Mouse (Mus musculus) intestine, embryonic 14.5 days (tissue): Measurements from ENCODE around the gene Acly. TPM values are rescaled to one million over a fixed set of nuclear protein-coding genes. Genes with fewer than 3 reads are reported as not detected.

ENCODE experiments used
- ATAC-seq: fragments of 200-750 bp; cut with Nextera tagmentation; replicated peaks from 2 replicates; pipeline ENCODE4 v1.8.0; 2017; ENCODE audit warnings: low read depth, moderate number of reproducible peaks, moderate TSS enrichment, moderate library complexity; ENCODE audit not compliant: low FRiP score, low TSS enrichment
- DNase-seq: peaks from one replicate; pipeline ENCODE4 v3.0.0-alpha.2; 2018; ENCODE audit warnings: low spot score
- H3K27ac ChIP-seq: fragments of 300-500 bp; sonication (generic); 2 replicates; pipeline ENCODE4 v1.5.1; 2014; ENCODE audit warnings: low read depth, mild to moderate bottlenecking, control low read depth
- H3K27me3 ChIP-seq: fragments of 300-500 bp; sonication (generic); replicated peaks from 2 replicates; pipeline ENCODE4 v1.6.1; 2014; ENCODE audit warnings: low read length, control low read depth; ENCODE audit not compliant: control insufficient read depth, insufficient read depth
- H3K36me3 ChIP-seq: fragments of 300-500 bp; sonication (generic); 2 replicates; pipeline ENCODE4 v1.6.1; 2014; ENCODE audit warnings: low read length, control low read depth; ENCODE audit not compliant: control insufficient read depth, insufficient read depth
- H3K4me1 ChIP-seq: fragments of 300-500 bp; sonication (generic); replicated peaks from 2 replicates; pipeline ENCODE4 v1.6.1; 2014; ENCODE audit warnings: low read length, control low read depth, mixed read lengths; ENCODE audit not compliant: control insufficient read depth, insufficient read depth
- H3K4me2 ChIP-seq: fragments of 300-500 bp; sonication (generic); 2 replicates; pipeline ENCODE4 v1.6.1; 2014; ENCODE audit warnings: low read length
- H3K4me3 ChIP-seq: fragments of 300-500 bp; sonication (generic); 2 replicates; pipeline ENCODE4 v1.5.1; 2014; ENCODE audit warnings: low read depth, low read length, control low read depth, mixed read lengths
- H3K9ac ChIP-seq: fragments of 300-500 bp; sonication (generic); 2 replicates; pipeline ENCODE4 v1.6.1; 2014; ENCODE audit warnings: mild to moderate bottlenecking, low read length
- H3K9me3 ChIP-seq: fragments of 300-500 bp; sonication (generic); 2 replicates; pipeline ENCODE4 v1.6.1; 2016; ENCODE audit warnings: low read length, control low read depth; ENCODE audit not compliant: control insufficient read depth
- WGBS: fragments of 180-500 bp; shearing (Covaris S2); extraction: QIAGEN DNeasy Blood & Tissue Kit; methylation state at CpG from one replicate; pipeline ENCODE4 v1.1.7; 2014; 5-methylcytosine and 5-hydroxymethylcytosine counted together
- polyA plus RNA-seq: library from polyadenylated mRNA; unstranded; fragments of >200 nt; fragmentation: Nextera tagmentation; extraction: Ambion mirVana; gene quantifications from 2 replicates; pipeline ENCODE4 v1.2.1, GENCODE M21; 2014

The Acly gene
- polyA plus RNA-seq, 1 experiment from 2014 or later = 177 TPM

DNA sequence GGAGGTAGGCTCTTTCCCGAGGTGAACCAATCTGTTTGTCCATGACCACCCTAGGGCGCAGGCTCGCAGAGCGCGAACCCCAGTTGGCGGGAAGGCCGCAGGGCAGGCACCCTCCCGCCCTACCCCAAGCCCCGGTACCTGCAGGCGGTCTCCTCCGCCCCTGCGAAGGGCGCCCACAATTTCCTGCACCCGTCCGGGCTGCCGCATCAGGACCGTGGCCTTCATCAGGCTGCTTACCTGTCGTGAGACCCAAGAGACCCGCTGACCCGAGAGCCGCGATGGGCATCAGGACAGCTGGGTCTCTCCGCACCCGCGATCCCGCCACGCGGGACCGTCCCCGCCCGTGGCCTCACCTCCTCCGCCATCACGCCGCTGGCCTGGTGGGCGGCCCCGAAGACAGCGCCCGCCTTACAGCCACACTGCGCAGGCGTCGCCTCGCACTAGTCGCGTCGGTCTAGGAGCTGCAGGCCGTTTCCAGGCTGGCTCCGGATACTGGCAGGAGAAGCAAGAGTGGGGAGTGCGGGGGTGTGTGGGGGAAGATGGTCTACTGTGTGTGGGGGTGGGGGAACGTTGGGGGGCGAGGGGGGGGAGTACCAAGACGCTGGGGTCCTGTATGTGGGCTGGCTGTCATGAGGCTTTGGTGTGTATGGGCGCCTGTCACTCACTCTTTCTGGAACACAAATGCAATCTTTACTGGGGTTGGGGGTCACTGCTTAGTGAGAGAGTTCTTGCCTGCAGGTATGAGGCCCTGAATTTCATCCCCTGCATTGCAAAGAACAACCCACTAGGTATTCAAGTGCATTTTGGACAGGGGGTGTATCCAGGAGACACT lies 86.9 kb downstream of the Acly start:
- DNase-seq (peak; percentile 86), ATAC-seq (peak; percentile 97)
- H3K9ac ChIP-seq = peak overlapping the region; percentile 90
- 2% methylated on average over 51 of the region's 52 CpGs for WGBS
- H3K27me3 ChIP-seq = no peaks in the 10 kb centered on the region
- H3K4me3 ChIP-seq = peak overlapping the region; percentile 92
- H3K4me2 ChIP-seq = peak overlapping the region; percentile 70
- peaks cover 30% of the 10 kb centered on the region; the same call in 1 of the 2 replicates for H3K36me3 ChIP-seq
- peaks cover 6% of the 10 kb centered on the region; the same call in 1 of the 2 replicates for H3K4me1 ChIP-seq
- no peaks in the 10 kb centered on the region for H3K9me3 ChIP-seq
- peak overlapping the region; percentile 67; the same call in 1 of the 2 replicates for H3K27ac ChIP-seq

DNA sequence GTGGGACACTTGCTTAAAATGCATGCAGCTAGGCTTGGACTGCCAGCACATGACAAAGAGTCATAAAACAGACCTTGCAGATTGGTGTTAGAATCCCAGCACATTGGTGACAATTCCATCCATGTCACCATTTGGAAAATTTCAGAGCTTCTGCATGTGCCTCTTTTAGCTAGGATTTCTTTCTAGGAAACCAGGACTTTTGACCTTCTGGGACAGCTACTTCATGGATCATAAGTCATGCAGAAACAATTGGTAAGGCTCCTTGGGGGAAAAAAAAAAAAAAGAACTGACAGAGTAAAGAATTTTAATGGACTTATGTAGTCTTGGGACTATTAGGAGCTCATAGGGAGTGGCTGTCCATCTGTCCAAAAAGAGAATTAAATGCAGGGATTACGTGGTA lies 89.9 kb downstream of the Acly start:
- H3K4me3 ChIP-seq = no peak overlapping the region
- ATAC-seq = no peak
- H3K27me3 ChIP-seq = no peaks in the 10 kb centered on the region
- DNase-seq = no peak
- WGBS = 97% methylated on average over 1 of the region's 1 CpGs
- H3K9me3 ChIP-seq = no peaks in the 10 kb centered on the region
- peaks cover 47% of the 10 kb centered on the region for H3K36me3 ChIP-seq
- H3K4me1 ChIP-seq = peaks cover 6% of the 10 kb centered on the region; the same call in 1 of the 2 replicates
- H3K27ac ChIP-seq = no peak overlapping the region
- H3K9ac ChIP-seq = no peak overlapping the region
- no peak overlapping the region for H3K4me2 ChIP-seq

DNA sequence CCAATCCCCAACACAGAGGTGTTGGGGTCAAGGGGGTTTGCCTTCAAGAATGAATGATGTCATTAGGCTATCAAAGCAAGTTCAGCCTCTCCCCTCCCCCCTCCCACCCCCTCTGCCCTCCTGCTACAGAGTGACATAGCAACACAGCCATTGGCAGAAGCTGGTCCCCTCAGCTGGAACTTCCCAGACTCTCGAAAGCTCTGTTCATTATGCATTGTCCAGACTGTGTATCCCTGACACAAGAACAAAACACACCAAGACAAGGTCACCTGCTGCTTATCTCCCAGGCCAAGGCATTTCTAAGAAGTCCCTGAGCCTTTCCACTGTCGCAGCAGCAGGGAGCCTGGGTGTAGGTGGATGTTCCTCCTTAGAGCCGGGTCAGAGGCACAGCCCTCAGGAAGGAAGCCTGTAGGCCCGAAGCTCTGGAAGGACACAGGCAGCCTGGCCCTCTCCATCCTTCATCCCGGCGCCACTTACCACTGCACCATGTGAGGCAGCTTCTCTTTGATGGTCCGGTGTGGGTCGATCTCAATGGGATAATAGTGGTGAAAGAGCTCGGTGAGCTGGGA lies 92.0 kb downstream of the Acly start:
- H3K36me3 ChIP-seq = peaks cover 65% of the 10 kb centered on the region
- H3K9me3 ChIP-seq = no peaks in the 10 kb centered on the region
- DNase-seq (no peak), ATAC-seq (no peak)
- H3K27ac ChIP-seq = no peak overlapping the region
- H3K4me1 ChIP-seq = peaks cover 6% of the 10 kb centered on the region; the same call in 1 of the 2 replicates
- WGBS = 85% methylated on average over 9 of the region's 9 CpGs
- no peak overlapping the region for H3K4me3 ChIP-seq
- H3K4me2 ChIP-seq = no peak overlapping the region
- no peaks in the 10 kb centered on the region for H3K27me3 ChIP-seq
- H3K9ac ChIP-seq = no peak overlapping the region

DNA sequence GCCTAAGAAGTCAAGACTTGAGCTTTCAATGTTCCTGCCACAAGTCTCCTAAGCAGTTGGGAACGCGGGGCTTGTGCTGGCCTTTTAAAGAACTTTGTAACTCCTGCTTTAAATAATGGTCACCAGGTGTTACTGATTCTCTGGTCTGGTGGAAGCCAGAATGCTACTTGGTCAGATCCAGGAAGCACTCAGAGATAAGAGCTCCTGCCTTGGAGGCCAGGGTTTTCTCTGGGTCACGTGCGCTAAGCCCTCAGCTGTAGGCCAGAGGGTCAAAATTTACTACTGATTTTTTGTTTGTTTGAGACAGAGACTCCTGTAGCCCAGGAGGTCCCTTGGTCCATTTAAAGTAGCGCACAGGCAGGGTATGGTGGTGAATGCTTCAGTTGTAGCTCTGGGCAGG lies 95.8 kb downstream of the Acly start:
- Histone ChIP-seq H3K4me1 (no peaks in the 10 kb centered on the region), H3K27me3 (no peaks in the 10 kb centered on the region), H3K9me3 (no peaks in the 10 kb centered on the region), H3K4me3 (no peak overlapping the region), H3K27ac (no peak overlapping the region), H3K4me2 (no peak overlapping the region), H3K36me3 (peaks cover 66% of the 10 kb centered on the region), H3K9ac (no peak overlapping the region)
- 91% methylated on average over 5 of the region's 5 CpGs for WGBS
- no peak for ATAC-seq
- DNase-seq = no peak

DNA sequence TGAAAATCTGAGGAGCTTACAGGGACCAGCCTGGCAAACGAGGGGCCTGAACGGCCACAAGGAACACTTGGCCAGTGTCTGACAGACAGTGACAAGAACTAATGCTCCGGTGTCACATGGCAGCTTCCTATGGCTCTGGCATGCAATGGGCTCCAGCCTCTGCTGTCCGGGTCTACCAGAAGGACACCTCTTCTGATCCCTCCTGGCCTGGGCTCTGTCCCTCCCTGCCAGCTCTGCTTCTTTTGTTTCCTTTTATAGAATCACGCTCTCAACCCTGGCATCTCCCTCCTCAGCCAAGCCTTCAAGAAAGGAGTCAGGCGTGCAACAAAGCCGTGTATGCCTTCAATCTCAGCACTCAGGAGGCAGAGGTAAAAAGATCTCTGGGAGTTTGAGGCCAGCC lies 97.7 kb downstream of the Acly start:
- Histone ChIP-seq H3K36me3 (peaks cover 54% of the 10 kb centered on the region), H3K9me3 (no peaks in the 10 kb centered on the region), H3K4me2 (no peak overlapping the region), H3K9ac (no peak overlapping the region), H3K4me1 (no peaks in the 10 kb centered on the region), H3K4me3 (no peak overlapping the region), H3K27ac (no peak overlapping the region), H3K27me3 (no peaks in the 10 kb centered on the region)
- DNase-seq = no peak
- 88% methylated on average over 7 of the region's 7 CpGs for WGBS
- no peak for ATAC-seq

DNA sequence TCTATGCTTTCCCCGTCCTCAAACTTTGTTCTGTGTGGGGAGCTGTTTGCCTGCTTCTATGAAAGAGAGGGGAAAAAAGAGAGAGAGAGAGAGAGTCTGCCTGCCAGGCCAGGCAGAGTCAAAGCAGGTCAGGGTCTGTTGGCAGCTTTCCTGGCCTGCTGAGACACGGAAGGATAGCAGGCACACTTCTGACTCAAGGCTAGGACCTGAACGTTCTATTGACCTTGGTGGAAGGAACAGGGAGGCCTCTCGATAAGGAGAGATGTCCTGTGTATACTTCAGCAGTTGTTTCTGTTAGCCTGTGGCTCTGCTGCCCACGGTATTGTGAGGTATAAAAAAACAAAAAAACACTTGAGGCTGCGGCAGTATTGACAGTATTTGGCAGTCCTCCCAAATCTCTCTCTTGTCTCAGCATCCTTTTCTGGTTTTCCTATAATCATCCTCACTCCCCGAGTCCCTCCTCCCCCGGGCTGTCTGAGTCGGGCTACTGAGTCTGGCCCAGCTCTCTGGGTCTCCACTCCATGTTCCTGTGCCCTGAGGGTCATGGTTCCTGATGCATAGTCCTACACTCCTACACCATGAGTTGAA lies 99.1 kb downstream of the Acly start:
- Histone ChIP-seq H3K4me1 (no peaks in the 10 kb centered on the region), H3K27ac (no peak overlapping the region), H3K4me2 (no peak overlapping the region), H3K9me3 (no peaks in the 10 kb centered on the region), H3K9ac (no peak overlapping the region), H3K36me3 (peaks cover 58% of the 10 kb centered on the region), H3K4me3 (no peak overlapping the region), H3K27me3 (no peaks in the 10 kb centered on the region)
- no peak for DNase-seq
- ATAC-seq = no peak
- 69% methylated on average over 9 of the region's 9 CpGs for WGBS

DNA sequence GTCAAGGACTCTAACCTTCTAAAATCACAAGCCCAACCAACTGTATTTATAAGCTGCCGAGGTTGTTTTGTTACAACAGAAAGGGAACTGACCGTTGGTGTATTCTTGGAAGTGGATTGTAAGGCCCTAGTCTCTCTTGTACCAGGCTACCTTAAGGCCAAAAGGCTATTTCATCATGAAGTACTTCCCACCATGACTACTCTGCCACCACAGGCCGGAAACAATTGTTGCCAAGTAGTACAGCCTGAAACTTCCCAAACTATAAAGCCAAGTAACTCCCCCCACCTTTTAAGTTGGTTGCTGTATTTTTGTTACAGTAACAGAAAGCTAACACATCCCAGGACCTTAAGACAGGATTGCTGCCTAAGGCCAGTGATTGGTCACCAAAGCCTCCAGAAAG lies 101.0 kb downstream of the Acly start:
- H3K4me1 ChIP-seq = no peaks in the 10 kb centered on the region
- 83% methylated on average over 3 of the region's 3 CpGs for WGBS
- no peak overlapping the region for H3K4me2 ChIP-seq
- H3K27me3 ChIP-seq = no peaks in the 10 kb centered on the region
- H3K9ac ChIP-seq = no peak overlapping the region
- no peak overlapping the region for H3K27ac ChIP-seq
- H3K36me3 ChIP-seq = peaks cover 60% of the 10 kb centered on the region
- DNase-seq (no peak), ATAC-seq (no peak)
- H3K4me3 ChIP-seq = no peak overlapping the region
- no peaks in the 10 kb centered on the region for H3K9me3 ChIP-seq
